Mouse (Mus musculus) ES-Bruce4 (cell line): ENCODE data around the gene Gm3336.

Source experiments
- CTCF ChIP-seq: IDR thresholded peaks from one replicate; pipeline ENCODE4 v1.8.1; 2011; ENCODE audit warnings: low read depth, low read length
- POLR2A ChIP-seq: IDR thresholded peaks from one replicate; pipeline ENCODE4 v1.8.1; 2011; ENCODE audit warnings: low read length; ENCODE audit not compliant: insufficient read depth

DNA sequence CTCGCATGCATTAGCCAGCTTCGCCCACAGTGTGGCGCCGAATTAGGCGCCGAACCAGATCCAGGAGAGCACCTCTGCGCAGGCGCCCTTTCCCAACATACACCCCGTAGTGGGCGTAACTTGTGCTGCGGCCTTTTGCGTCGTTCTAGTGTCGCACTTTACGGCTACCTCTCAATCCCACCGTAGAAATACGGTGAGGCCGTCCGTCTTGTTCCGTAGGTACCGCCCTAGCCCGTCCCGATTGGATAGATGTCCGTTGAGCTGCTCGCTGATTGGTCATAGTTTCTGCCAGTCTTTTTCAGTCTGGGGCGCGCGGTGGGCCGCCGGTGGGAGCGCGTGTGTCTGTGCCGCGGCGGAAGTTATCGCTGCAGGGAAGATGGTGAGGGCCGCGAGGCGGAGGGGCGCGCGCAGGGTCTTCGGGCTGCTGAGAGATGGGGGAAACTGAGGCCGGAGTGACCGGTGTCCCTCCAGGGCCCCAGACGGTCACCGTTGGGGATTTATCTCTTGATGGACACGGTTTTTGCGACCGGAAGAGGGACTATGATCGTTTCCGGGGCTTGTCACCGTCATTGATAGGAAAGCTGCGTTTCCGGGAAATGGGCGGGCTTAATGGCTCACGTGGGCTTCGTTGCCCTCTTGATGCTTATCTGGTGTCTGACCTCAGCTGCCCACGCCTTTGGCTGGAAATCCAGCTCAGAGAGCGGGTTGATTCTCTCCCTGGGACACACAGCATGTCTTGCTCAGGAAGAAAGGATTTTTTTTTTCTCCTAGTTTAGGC lies 45.1 kb upstream of the Gm3336 start, which contains the start of gene Lsm4:
- TF ChIP-seq CTCF = peak; percentile 72
- TF ChIP-seq POLR2A = peak; percentile 91
